23 mouse cellular contexts compared by ENCODE assay signal in genomic region chr16:40436415-40436814, GRCm38 (mm10).
"Had no signal": no experiment of that assay in that cellular context is flagged by ENCODE, and none has a peak within 500 bp of the region (broad histone marks: within the 10 kb centered on the region; RNA-seq: fewer than 3 reads in every experiment).

No protein-coding gene starts in this region.

- H3K4me2 ChIP-seq: limb, embryonic 13.5 days; liver, embryonic 12.5 days; liver, embryonic 15.5 days; midbrain, embryonic 13.5 days; stomach, embryonic 15.5 days had no signal

- ATAC-seq: inflammation-experienced regulatory T-cells, adult 6 months; intestine, embryonic 16.5 days; liver, embryonic 12.5 days; midbrain, embryonic 13.5 days; midbrain, embryonic 16.5 days had no signal

- H3K36me3 ChIP-seq: limb, embryonic 10.5 days; limb, embryonic 13.5 days; liver, embryonic 12.5 days; liver, embryonic 15.5 days; midbrain, embryonic 10.5 days; midbrain, embryonic 13.5 days; neural tube, embryonic 13.5 days; stomach, embryonic 15.5 days had no signal

- H3K4me1 ChIP-seq: limb, embryonic 10.5 days; limb, embryonic 13.5 days; liver, embryonic 12.5 days; liver, embryonic 15.5 days; megakaryocyte, embryonic 14.5 days; midbrain, embryonic 13.5 days; neural tube, embryonic 13.5 days had no signal

- H3K9ac ChIP-seq: limb, embryonic 13.5 days; liver, embryonic 12.5 days; liver, embryonic 15.5 days; midbrain, embryonic 13.5 days; neural tube, embryonic 13.5 days; stomach, embryonic 15.5 days had no signal

- DNase-seq: kidney, adult 18-20 months; kidney, adult 9 months; kidney, postnatal 14 days; kidney, postnatal 4 days; liver; lung, adult 18-20 months; lung, postnatal 36 days; right cerebral cortex, postnatal 25 days; spleen, adult 18-20 months; thymus, postnatal 25 days had no signal

- H3K27me3 ChIP-seq: limb, embryonic 13.5 days; liver, embryonic 12.5 days; liver, embryonic 15.5 days; megakaryocyte, embryonic 14.5 days; midbrain, embryonic 13.5 days; neural tube, embryonic 13.5 days; stomach, embryonic 15.5 days had no signal

- H3K27ac ChIP-seq: limb, embryonic 10.5 days; limb, embryonic 13.5 days; liver, embryonic 12.5 days; liver, embryonic 15.5 days; midbrain, embryonic 10.5 days; midbrain, embryonic 13.5 days; stomach, embryonic 15.5 days had no signal

- H3K4me3 ChIP-seq: limb, embryonic 10.5 days; limb, embryonic 13.5 days; liver, embryonic 12.5 days; liver, embryonic 15.5 days; megakaryocyte, embryonic 14.5 days; midbrain, embryonic 10.5 days; midbrain, embryonic 13.5 days; myocyte; neural tube, embryonic 13.5 days; stomach, embryonic 15.5 days had no signal

- H3K9me3 ChIP-seq: limb, embryonic 10.5 days; limb, embryonic 13.5 days; liver, embryonic 12.5 days; liver, embryonic 15.5 days; megakaryocyte, embryonic 14.5 days; midbrain, embryonic 10.5 days; midbrain, embryonic 13.5 days; neural tube, embryonic 13.5 days; stomach, embryonic 15.5 days had no signal
